Mouse (Mus musculus) neural tube, embryonic 10.5 days (tissue): ENCODE data around the gene Rab11a.
"Not testable (repeated sequence)": the region's sequence is repeated elsewhere in the genome, so short reads cannot be mapped to it uniquely, and the experiment has no call there.

Source experiments
- DNase-seq: peaks from one replicate; pipeline ENCODE4 v3.0.0-alpha.2; 2017; ENCODE audit warnings: low spot score; ENCODE audit errors: extremely low spot score

Rab11a gene

DNA sequence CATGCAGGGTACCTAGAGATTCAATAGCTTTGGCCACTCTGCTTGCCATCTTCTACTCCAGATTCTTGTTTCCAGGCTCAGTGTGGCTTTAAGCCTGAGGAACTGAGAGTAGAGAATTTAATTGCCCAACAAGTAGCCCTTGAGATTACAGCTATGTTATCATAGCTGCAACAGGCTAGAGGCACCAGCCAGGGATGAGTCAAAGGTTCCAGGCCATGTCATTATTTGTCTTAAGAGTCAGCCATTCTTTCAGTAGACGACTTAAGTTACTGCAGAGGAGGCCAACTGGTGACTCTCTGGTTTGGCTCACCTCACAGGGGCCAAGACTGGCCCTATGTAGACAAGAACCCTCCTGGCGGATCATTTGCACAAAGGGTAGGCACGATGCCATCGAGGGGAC is 41.2 kb downstream of the Rab11a start:
- no peak for DNase-seq

- DNase-seq, result no peak
Measured at GRCm38 (mm10) chr9:64695266-64695665, 42.3 kb downstream of the Rab11a start.

DNA sequence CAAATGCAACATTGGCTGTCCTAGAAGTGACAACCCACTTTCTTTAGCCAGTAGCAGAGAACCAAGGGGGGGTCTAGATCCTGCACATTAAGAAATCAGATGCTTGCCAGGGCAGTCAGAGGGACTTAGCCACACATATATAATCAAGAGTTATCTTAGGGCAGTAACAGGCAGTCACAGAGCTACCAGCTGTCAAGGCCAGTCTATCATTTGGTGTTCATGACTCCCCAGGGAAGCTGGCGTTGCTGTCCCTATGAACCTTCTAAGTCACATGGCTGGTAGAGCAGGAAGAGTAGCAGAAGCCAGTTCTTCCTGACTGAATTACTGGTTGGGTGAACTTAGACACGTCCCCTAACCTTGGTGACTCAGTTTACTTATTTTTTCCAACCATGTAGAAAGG is 44.5 kb downstream of the Rab11a start:
- no peak for DNase-seq

DNA sequence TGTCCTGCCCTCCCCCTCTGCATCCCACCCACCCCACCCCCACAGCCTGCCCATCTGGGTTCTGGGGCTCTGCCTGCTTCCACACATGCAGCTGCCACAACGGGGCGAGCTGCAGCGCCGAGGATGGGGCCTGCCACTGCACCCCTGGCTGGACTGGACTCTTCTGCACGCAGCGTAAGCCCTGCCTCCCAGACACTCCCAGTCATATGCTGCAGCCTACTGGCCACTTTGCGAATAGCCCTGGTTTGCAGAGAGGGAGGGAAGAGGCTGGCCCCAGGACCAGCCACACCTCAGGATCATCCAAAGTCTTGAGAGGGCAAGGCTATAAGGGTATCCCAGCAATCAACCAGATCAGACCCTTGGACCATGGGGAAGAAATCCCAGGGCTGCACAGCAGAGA is 46.4 kb downstream of the Rab11a start:
- DNase-seq, result peak; percentile 55

DNA sequence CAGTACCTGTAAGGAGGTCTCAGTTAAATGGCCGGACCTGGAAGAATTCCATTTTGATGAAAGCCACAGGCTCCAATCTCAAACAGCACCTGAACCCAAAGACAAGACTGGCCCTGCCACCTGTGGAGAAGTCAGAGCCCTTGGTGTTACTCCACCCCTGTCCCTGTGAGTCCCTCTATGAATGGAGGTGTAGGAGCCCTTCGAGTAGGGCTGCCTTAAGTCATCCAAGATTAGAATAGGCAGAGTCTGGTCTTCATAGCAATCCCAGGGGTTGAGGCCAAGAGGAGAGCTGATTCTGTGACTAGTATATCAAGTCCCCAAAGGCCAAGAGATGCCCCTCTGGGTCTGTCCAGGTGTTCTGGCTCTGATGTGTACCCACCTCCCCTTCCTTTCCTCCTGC is 46.8 kb downstream of the Rab11a start:
- DNase-seq, result no peak

GRCm38 (mm10) chr9:64688015-64688394 is 49.6 kb downstream of the Rab11a start:
- DNase-seq, result no peak

DNA sequence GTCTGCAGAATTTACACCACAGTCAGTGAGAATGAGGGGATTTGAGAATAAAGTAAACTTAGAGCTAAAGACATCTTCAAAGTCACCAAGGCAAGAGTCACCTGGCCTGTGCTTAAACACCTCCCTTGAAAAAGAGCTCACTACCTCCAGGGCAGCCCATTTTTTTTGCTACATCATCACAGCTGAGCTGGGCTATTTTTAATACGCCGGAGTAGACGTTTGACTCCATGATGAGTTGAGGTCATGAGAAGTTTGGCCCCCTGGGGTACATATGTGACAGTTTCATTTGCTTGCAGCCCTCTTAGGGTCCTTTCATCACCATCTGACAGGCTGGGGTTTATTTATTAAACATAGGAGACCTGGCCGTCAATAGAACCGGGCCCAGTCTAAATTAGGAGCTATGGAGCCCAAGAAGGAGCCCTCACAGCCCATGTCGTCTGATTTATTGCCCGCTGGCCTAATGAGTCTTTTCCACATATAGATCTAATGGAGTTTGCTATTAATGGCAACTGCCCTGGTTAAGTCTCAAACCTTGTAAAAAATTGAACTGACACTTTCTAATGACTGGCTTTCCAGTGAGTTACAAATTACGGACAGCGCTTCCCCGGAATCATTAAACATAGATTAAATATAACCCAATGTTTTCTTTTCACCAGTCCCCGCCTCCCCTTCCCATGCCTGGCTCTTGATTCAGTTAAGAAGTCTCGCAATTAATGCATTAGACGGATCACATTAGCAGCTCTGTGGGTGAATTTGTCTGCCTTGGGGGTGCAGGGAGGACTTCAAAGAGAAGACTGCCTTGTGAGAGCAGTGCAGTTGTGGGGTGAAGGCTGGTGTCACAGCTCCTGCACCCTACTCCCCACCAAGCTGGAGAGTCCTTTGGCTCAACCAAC is 50.2 kb downstream of the Rab11a start:
- DNase-seq, result no peak

DNA sequence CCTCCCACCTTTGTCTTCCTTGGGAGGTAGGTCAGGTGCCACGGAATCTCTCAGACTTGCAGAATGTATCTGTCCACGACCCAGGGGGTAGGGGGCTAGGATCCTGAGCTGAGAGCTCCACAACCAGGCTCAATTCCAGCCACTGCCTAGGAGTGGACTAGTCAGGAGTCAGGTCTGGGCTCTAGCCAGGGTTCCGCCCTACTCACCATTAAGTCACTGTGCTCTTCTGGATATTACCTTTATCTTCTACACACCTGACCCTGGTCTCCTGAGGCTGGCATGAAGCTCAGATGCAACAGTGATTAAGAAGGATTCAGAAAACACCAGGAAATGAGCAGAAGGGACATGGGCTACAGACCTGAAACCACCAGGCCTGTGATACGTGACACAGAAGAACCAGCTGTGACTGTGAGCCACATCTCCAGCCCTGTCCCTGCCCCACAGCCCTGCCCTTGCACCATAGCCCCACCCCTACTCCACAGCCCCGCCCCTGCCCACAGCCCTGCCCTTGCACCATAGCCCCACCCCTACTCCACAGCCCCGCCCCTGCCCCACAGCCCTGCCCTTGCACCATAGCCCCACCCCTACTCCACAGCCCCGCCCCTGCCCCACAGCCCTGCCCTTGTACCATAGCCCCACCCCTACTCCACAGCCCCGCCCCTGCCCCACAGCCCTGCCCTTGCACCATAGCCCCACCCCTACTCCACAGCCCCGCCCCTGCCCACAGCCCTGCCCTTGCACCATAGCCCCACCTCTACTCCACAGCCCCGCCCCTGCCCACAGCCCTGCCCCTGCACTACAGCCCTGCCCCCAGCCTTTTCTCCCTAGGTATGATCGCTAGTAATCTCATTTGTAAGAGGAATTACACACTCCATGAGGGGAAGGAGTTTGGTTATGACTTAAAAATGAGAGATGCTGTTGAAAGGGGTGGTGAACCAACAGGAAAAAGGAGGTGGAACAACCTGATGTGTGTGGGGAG is 65.9 kb downstream of the Rab11a start:
- not testable (repeated sequence) for DNase-seq

DNA sequence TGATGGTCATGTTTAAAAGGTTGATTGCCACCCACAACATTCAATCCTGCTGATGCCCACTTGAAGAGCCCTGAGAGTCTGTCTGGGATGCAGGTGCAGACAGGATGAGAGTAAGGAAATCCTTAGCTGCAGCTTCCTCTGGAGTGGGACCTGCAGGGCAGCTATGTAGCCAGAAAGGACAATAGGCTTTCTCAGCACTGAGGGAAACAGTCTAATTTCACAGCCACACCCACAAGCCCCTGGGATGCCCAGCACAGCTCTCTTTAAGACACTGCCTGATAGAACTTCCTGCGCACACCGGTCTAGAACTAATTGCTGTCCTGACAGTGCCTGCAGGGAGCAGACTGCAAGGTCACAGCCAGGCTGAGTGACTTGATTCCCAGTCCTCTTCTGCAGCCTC is 69.6 kb downstream of the Rab11a start:
- no peak for DNase-seq

GRCm38 (mm10) chr9:64667513-64667912 is 70.0 kb downstream of the Rab11a start:
- peak; percentile 35 for DNase-seq

DNA sequence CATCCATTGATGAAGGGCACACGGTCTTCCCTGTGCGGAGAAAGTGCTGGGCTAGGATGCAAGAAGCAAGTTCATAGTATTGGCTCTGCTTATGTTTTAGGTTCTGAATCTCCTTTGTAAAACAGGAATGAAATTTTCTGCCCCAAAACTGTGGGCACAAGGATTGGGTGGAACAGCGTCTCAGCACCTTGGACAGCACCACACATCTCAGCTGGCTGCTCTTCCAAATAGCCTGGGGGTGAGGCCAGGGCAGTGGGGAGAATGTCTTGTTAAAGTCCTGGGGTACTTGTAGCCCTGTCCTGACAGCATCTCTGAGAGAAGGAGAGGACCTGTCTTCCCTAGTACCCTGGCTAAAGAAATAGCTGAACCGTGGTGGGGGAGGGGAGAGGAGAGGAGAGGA is 71.0 kb downstream of the Rab11a start:
- DNase-seq, result peak; percentile 45
